Mouse (Mus musculus) brain, embryonic 14.5 days (tissue): ENCODE data around the gene Cox10.

Experiments
- CTCF ChIP-seq: fragments of 200-500 bp; IDR thresholded peaks from 2 replicates; pipeline ENCODE4 v1.5.1; 2012; ENCODE audit warnings: inconsistent platforms, mild to moderate bottlenecking, moderate library complexity, borderline replicate concordance; ENCODE audit not compliant: insufficient read depth, insufficient read length; ENCODE audit errors: extremely low read depth
- POLR2A ChIP-seq: fragments of 200-500 bp; IDR thresholded peaks from 2 replicates; pipeline ENCODE4 v1.6.1; 2012; ENCODE audit warnings: mild to moderate bottlenecking, inconsistent platforms, borderline replicate concordance; ENCODE audit not compliant: poor library complexity, insufficient read depth, insufficient read length, severe bottlenecking; ENCODE audit errors: extremely low read depth

- TF ChIP-seq POLR2A: no peak
- no peak for TF ChIP-seq CTCF
Observed at GRCm38 (mm10) chr11:64051195-64051968, 27.9 kb downstream of the Cox10 start.
